Mouse (Mus musculus): ENCODE measurements around the gene Slc25a23.

GRCm38 (mm10) chr17:57062011-57062521, 2.4 kb upstream of the Slc25a23 start:
- TF ChIP-seq CTCF (IDR thresholded peaks at IDR 0.05; ENCODE audit: low read depth, low read length) (no peak), POLR2A (IDR thresholded peaks at IDR 0.05; ENCODE audit: insufficient read depth, low read length) (no peak)

Measured in ES-Bruce4 (cell line).